Mouse (Mus musculus): ENCODE results near the gene Vsig2. TPM values are rescaled to one million over a fixed set of nuclear protein-coding genes. Genes with fewer than 3 reads are reported as not detected.

The Vsig2 gene
- polyA plus RNA-seq (2016; fragmentation: Nextera tagmentation; extraction: Ambion mirVana), result 0.29 and 0.47 TPM in 2 replicates

- no peak for DNase-seq (ENCODE audit: extremely low spot score, low spot score)
- no peak within 1 kb of the TSS for H3K27ac ChIP-seq
- peaks cover 79% of the 10 kb centered on the region for H3K27me3 ChIP-seq (ENCODE audit: poor library complexity, severe bottlenecking)
- no peak within 1 kb of the TSS for H3K4me3 ChIP-seq
- H3K4me1 ChIP-seq, result peaks cover 24% of the 10 kb centered on the region
- no peaks in the 10 kb centered on the region for H3K9me3 ChIP-seq
- no peaks in the 10 kb centered on the region for H3K36me3 ChIP-seq (replicated peaks)
- WGBS, result 47% methylated on average over 23 of the region's 23 CpGs
Measured at GRCm38 (mm10) chr9:37539170-37540025, at the start of gene Vsig2. Gene Vsig2 (plus strand): TSS chr9:37539255.

GRCm38 (mm10) chr9:37489446-37490120 lies 49.5 kb upstream of the Vsig2 start:
- H3K27me3 ChIP-seq (ENCODE audit: poor library complexity, severe bottlenecking), result no peaks in the 10 kb centered on the region
- DNase-seq (ENCODE audit: extremely low spot score, low spot score), result peak; percentile 68
- peak overlapping the region; percentile 99 for H3K27ac ChIP-seq
- WGBS, result under 1% methylated on average over 73 of the region's 75 CpGs
- H3K36me3 ChIP-seq (replicated peaks), result peaks cover 31% of the 10 kb centered on the region
- H3K4me1 ChIP-seq, result peaks cover 34% of the 10 kb centered on the region
- peak overlapping the region; percentile 99 for H3K4me3 ChIP-seq
- no peaks in the 10 kb centered on the region; the same call in 1 of the 2 replicates for H3K9me3 ChIP-seq

GRCm38 (mm10) chr9:37495761-37496160 lies 43.3 kb upstream of the Vsig2 start:
- H3K9me3 ChIP-seq, result no peaks in the 10 kb centered on the region; the same call in 1 of the 2 replicates
- no peak for DNase-seq (ENCODE audit: extremely low spot score, low spot score)
- H3K4me1 ChIP-seq, result peaks cover 8% of the 10 kb centered on the region
- 86% methylated on average over 3 of the region's 3 CpGs for WGBS
- H3K4me3 ChIP-seq, result no peak overlapping the region
- H3K27me3 ChIP-seq (ENCODE audit: poor library complexity, severe bottlenecking), result no peaks in the 10 kb centered on the region
- H3K36me3 ChIP-seq (replicated peaks), result peaks cover 54% of the 10 kb centered on the region
- H3K27ac ChIP-seq, result no peak overlapping the region

- Histone ChIP-seq H3K9me3 (no peaks in the 10 kb centered on the region; the same call in 1 of the 2 replicates), H3K4me3 (no peak overlapping the region), H3K4me1 (peaks cover 3% of the 10 kb centered on the region; the same call in 1 of the 2 replicates), H3K27me3 (ENCODE audit: poor library complexity, severe bottlenecking) (no peaks in the 10 kb centered on the region), H3K27ac (no peak overlapping the region), H3K36me3 (replicated peaks) (peaks cover 54% of the 10 kb centered on the region)
- DNase-seq (ENCODE audit: extremely low spot score, low spot score), result no peak
Measured at GRCm38 (mm10) chr9:37496325-37496724, 42.7 kb upstream of the Vsig2 start.

- WGBS, result 78% methylated on average over 3 of the region's 3 CpGs
- no peaks in the 10 kb centered on the region for H3K4me1 ChIP-seq
- H3K27me3 ChIP-seq (ENCODE audit: poor library complexity, severe bottlenecking), result no peaks in the 10 kb centered on the region
- H3K36me3 ChIP-seq (replicated peaks), result peaks cover 29% of the 10 kb centered on the region
- no peak for DNase-seq (ENCODE audit: extremely low spot score, low spot score)
- H3K27ac ChIP-seq, result no peak overlapping the region
- no peaks in the 10 kb centered on the region for H3K9me3 ChIP-seq
- H3K4me3 ChIP-seq, result no peak overlapping the region
Measured at GRCm38 (mm10) chr9:37500201-37500600, 38.9 kb upstream of the Vsig2 start.

GRCm38 (mm10) chr9:37501170-37501569 lies 37.9 kb upstream of the Vsig2 start:
- H3K27ac ChIP-seq, result no peak overlapping the region
- WGBS, result 95% methylated on average over 1 of the region's 1 CpGs
- no peaks in the 10 kb centered on the region for H3K4me1 ChIP-seq
- DNase-seq (ENCODE audit: extremely low spot score, low spot score), result no peak
- H3K4me3 ChIP-seq, result no peak overlapping the region
- peaks cover 24% of the 10 kb centered on the region for H3K36me3 ChIP-seq (replicated peaks)
- H3K9me3 ChIP-seq, result no peaks in the 10 kb centered on the region
- H3K27me3 ChIP-seq (ENCODE audit: poor library complexity, severe bottlenecking), result no peaks in the 10 kb centered on the region

GRCm38 (mm10) chr9:37504348-37504747 lies 34.7 kb upstream of the Vsig2 start:
- peaks cover 27% of the 10 kb centered on the region for H3K36me3 ChIP-seq (replicated peaks)
- no peak overlapping the region for H3K27ac ChIP-seq
- no peaks in the 10 kb centered on the region for H3K9me3 ChIP-seq
- peaks cover 10% of the 10 kb centered on the region for H3K4me1 ChIP-seq
- no peaks in the 10 kb centered on the region for H3K27me3 ChIP-seq (ENCODE audit: poor library complexity, severe bottlenecking)
- no peak overlapping the region for H3K4me3 ChIP-seq
- no peak for DNase-seq (ENCODE audit: extremely low spot score, low spot score)

GRCm38 (mm10) chr9:37506023-37506422 lies 33.0 kb upstream of the Vsig2 start:
- H3K4me1 ChIP-seq, result peaks cover 10% of the 10 kb centered on the region
- H3K27ac ChIP-seq, result no peak overlapping the region
- peaks cover 16% of the 10 kb centered on the region for H3K36me3 ChIP-seq (replicated peaks)
- H3K9me3 ChIP-seq, result no peaks in the 10 kb centered on the region
- no peak overlapping the region for H3K4me3 ChIP-seq
- 98% methylated on average over 1 of the region's 1 CpGs for WGBS
- no peaks in the 10 kb centered on the region for H3K27me3 ChIP-seq (ENCODE audit: poor library complexity, severe bottlenecking)
- DNase-seq (ENCODE audit: extremely low spot score, low spot score), result no peak

- H3K27ac ChIP-seq, result no peak overlapping the region
- no peak for DNase-seq (ENCODE audit: extremely low spot score, low spot score)
- H3K4me3 ChIP-seq, result no peak overlapping the region
- H3K36me3 ChIP-seq (replicated peaks), result peaks cover 6% of the 10 kb centered on the region; the same call in 1 of the 2 replicates
- WGBS, result 86% methylated on average over 2 of the region's 2 CpGs
- no peaks in the 10 kb centered on the region for H3K27me3 ChIP-seq (ENCODE audit: poor library complexity, severe bottlenecking)
- peaks cover 10% of the 10 kb centered on the region for H3K4me1 ChIP-seq
- H3K9me3 ChIP-seq, result no peaks in the 10 kb centered on the region
Measured at GRCm38 (mm10) chr9:37512097-37512496, 27.0 kb upstream of the Vsig2 start.

GRCm38 (mm10) chr9:37514456-37514855 lies 24.6 kb upstream of the Vsig2 start:
- Histone ChIP-seq H3K27me3 (ENCODE audit: poor library complexity, severe bottlenecking) (no peaks in the 10 kb centered on the region), H3K27ac (no peak overlapping the region), H3K4me3 (no peak overlapping the region), H3K4me1 (no peaks in the 10 kb centered on the region), H3K9me3 (no peaks in the 10 kb centered on the region), H3K36me3 (replicated peaks) (peaks cover 12% of the 10 kb centered on the region)
- 93% methylated on average over 3 of the region's 3 CpGs for WGBS
- no peak for DNase-seq (ENCODE audit: extremely low spot score, low spot score)

GRCm38 (mm10) chr9:37517467-37517866 lies 21.6 kb upstream of the Vsig2 start:
- H3K27me3 ChIP-seq (ENCODE audit: poor library complexity, severe bottlenecking), result no peaks in the 10 kb centered on the region
- no peak for DNase-seq (ENCODE audit: extremely low spot score, low spot score)
- H3K27ac ChIP-seq, result no peak overlapping the region
- H3K4me3 ChIP-seq, result no peak overlapping the region
- 79% methylated on average over 1 of the region's 1 CpGs for WGBS
- no peaks in the 10 kb centered on the region for H3K4me1 ChIP-seq
- no peaks in the 10 kb centered on the region for H3K9me3 ChIP-seq
- H3K36me3 ChIP-seq (replicated peaks), result peaks cover 40% of the 10 kb centered on the region

GRCm38 (mm10) chr9:37518991-37519390 lies 20.1 kb upstream of the Vsig2 start:
- 92% methylated on average over 8 of the region's 8 CpGs for WGBS
- Histone ChIP-seq H3K27ac (no peak overlapping the region), H3K4me1 (no peaks in the 10 kb centered on the region), H3K9me3 (no peaks in the 10 kb centered on the region), H3K4me3 (no peak overlapping the region), H3K27me3 (ENCODE audit: poor library complexity, severe bottlenecking) (no peaks in the 10 kb centered on the region), H3K36me3 (replicated peaks) (peaks cover 53% of the 10 kb centered on the region)
- no peak for DNase-seq (ENCODE audit: extremely low spot score, low spot score)

GRCm38 (mm10) chr9:37519995-37520394 lies 19.1 kb upstream of the Vsig2 start:
- Histone ChIP-seq H3K9me3 (no peaks in the 10 kb centered on the region), H3K4me1 (no peaks in the 10 kb centered on the region), H3K27ac (no peak overlapping the region), H3K27me3 (ENCODE audit: poor library complexity, severe bottlenecking) (no peaks in the 10 kb centered on the region), H3K36me3 (replicated peaks) (peaks cover 63% of the 10 kb centered on the region), H3K4me3 (no peak overlapping the region)
- WGBS, result 98% methylated on average over 2 of the region's 2 CpGs
- DNase-seq (ENCODE audit: extremely low spot score, low spot score), result no peak

Data from forebrain, embryonic 10.5 days (tissue).